Mouse (Mus musculus) embryonic facial prominence, embryonic 12.5 days (tissue): ENCODE results near the gene Crot. TPM values are rescaled to one million over a fixed set of nuclear protein-coding genes. Genes with fewer than 3 reads are reported as not detected.
"Not testable (repeated sequence)": the region's sequence is repeated elsewhere in the genome, so short reads cannot be mapped to it uniquely, and the experiment has no call there.

Experiments used
- ATAC-seq: fragments of 200-750 bp; cut with Nextera tagmentation; 2 replicates; pipeline ENCODE4 v1.8.0; 2017; ENCODE audit not compliant: insufficient number of reproducible peaks, insufficient read depth, low FRiP score, low TSS enrichment
- H3K27ac ChIP-seq: fragments of 300-500 bp; sonication (generic); 2 replicates; pipeline ENCODE4 v1.5.1; 2016; ENCODE audit warnings: mild to moderate bottlenecking
- H3K27me3 ChIP-seq: fragments of 300-500 bp; sonication (generic); 2 replicates; pipeline ENCODE4 v1.6.1; 2016; ENCODE audit warnings: mild to moderate bottlenecking, moderate library complexity
- H3K36me3 ChIP-seq: fragments of 300-500 bp; sonication (generic); 2 replicates; pipeline ENCODE4 v1.6.1; 2016; ENCODE audit warnings: mild to moderate bottlenecking
- H3K4me1 ChIP-seq: fragments of 300-500 bp; sonication (generic); 2 replicates; pipeline ENCODE4 v1.6.1; 2016
- H3K4me2 ChIP-seq: fragments of 300-500 bp; sonication (generic); replicated peaks from 2 replicates; pipeline ENCODE4 v1.6.1; 2016; ENCODE audit warnings: mild to moderate bottlenecking, moderate library complexity
- H3K4me3 ChIP-seq: fragments of 300-500 bp; sonication (generic); 2 replicates; pipeline ENCODE4 v1.5.1; 2016; ENCODE audit warnings: mild to moderate bottlenecking
- H3K9ac ChIP-seq: fragments of 300-500 bp; sonication (generic); 2 replicates; pipeline ENCODE4 v1.6.1; 2016; ENCODE audit warnings: mild to moderate bottlenecking, moderate library complexity
- H3K9me3 ChIP-seq: fragments of 300-500 bp; sonication (generic); 2 replicates; pipeline ENCODE4 v1.6.1; 2016; ENCODE audit warnings: mild to moderate bottlenecking, moderate library complexity
- WGBS: fragments of 180-500 bp; shearing (Covaris S2); methylation state at CpG from one replicate; pipeline ENCODE4 v1.1.7; 2016; 5-methylcytosine and 5-hydroxymethylcytosine counted together
- polyA plus RNA-seq: library from polyadenylated mRNA; unstranded; fragments of >200 nt; fragmentation: Nextera tagmentation; extraction: Ambion mirVana; gene quantifications from 2 replicates; pipeline ENCODE4 v1.2.1, GENCODE M21; 2016

The Crot gene
- polyA plus RNA-seq, 1 experiment from 2014 or later, result 46.2 TPM

DNA sequence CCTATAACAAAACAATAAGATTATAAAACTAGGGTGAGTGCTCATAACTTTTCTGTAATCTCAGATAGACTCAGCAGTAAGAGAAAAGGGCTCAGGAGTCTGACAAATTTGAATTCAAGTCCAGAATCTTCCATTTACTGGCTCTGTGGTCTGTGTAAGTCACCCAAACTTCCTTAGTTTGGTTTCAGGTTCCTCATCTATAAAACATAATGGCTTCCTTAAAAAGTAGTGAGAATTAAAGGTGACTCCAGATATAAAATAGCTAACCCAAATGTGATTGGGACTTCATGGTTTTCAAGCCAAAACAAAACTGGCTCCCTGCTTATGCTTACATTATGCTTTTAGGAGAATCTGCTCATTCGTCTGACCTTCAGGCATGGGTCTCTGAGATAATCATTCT is 35.5 kb upstream of the Crot start:
- Histone ChIP-seq H3K4me1 (no peaks in the 10 kb centered on the region), H3K36me3 (no peaks in the 10 kb centered on the region), H3K27ac (no peak overlapping the region), H3K9me3 (no peaks in the 10 kb centered on the region), H3K27me3 (no peaks in the 10 kb centered on the region), H3K9ac (no peak overlapping the region), H3K4me2 (no peak overlapping the region), H3K4me3 (no peak overlapping the region)
- ATAC-seq, result no peak
- 82% methylated on average over 1 of the region's 1 CpGs for WGBS

DNA sequence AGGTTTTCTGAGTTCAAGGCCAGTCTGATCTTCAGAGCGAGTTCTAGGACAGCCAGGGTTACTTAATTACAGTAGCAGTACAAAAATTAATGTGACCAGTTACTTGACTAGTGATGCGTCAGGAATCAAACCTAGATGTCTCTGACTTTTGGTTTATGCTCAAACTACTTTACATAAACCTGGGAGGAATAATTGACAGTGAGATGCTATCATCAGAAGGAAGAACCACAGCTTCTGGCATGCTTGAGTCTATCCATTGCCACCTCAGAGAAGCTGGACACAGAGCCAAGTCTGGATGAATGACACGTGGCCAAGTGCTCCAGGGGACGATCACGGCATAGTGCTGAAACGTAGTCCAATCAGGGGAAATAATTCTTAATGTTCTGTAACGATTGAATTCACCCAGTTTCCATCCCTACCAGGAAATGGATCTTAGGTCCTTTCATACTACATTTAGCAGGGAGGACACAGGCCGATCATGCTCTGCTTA is 35.0 kb upstream of the Crot start:
- Histone ChIP-seq H3K4me3 (no peak overlapping the region), H3K4me1 (no peaks in the 10 kb centered on the region), H3K36me3 (no peaks in the 10 kb centered on the region), H3K9ac (no peak overlapping the region), H3K9me3 (no peaks in the 10 kb centered on the region), H3K27me3 (no peaks in the 10 kb centered on the region), H3K27ac (no peak overlapping the region), H3K4me2 (no peak overlapping the region)
- 87% methylated on average over 8 of the region's 8 CpGs for WGBS
- no peak for ATAC-seq

DNA sequence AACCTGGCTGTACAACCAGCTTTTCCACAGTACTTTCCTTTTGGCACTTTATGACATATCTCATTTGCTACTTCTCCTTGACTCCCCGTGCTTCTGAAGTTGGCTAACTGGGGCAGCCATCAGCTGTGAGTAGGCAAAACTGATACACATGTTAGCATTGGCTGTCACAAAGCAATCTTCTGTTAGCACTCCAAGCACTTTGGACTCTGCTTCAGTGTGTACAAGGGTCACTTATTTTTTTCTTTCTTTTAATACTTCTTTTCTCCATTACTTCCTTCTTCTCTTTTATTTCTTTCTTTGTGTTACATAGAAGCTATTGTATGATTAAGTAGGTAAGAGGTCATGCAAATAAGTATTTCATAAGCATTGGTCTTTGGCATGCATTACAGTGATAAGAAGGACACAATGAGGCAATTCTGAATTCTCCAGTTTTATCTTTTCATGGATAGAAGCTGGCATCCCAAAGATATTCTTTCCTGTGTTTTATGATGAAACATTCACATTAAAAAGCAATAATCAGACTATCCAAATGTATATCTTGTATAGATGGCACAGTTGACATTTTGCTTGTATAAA is 31.2 kb upstream of the Crot start:
- Histone ChIP-seq H3K27ac (no peak overlapping the region), H3K9me3 (no peaks in the 10 kb centered on the region), H3K4me1 (no peaks in the 10 kb centered on the region), H3K27me3 (no peaks in the 10 kb centered on the region), H3K4me3 (no peak overlapping the region), H3K4me2 (no peak overlapping the region), H3K36me3 (no peaks in the 10 kb centered on the region), H3K9ac (no peak overlapping the region)
- ATAC-seq, result no peak
- 93% methylated on average over 1 of the region's 1 CpGs for WGBS

DNA sequence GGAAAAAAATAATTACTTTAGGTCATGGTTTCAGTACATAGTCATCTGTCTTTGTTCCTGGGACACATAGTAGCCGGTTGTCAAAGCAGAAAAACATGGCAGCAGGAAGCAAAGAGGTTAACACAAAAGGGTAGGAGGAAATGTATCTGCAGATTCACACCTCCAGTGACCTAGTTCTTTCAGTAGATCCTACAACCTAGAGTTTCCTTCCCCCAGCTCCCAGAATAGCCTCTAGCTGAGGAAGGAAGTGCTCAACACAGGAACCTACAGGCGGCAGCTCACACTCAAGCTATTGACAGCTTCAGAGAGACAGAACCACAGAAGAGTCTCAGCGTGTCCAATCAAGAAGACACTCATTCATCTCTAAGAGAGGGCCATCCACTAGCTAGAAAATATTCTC is 18.2 kb upstream of the Crot start:
- no peak overlapping the region for H3K4me2 ChIP-seq
- H3K27ac ChIP-seq, result no peak overlapping the region
- no peak for ATAC-seq
- H3K9me3 ChIP-seq, result no peaks in the 10 kb centered on the region
- H3K4me1 ChIP-seq, result no peaks in the 10 kb centered on the region
- H3K4me3 ChIP-seq, result no peak overlapping the region
- H3K9ac ChIP-seq, result no peak overlapping the region
- H3K27me3 ChIP-seq, result no peaks in the 10 kb centered on the region
- H3K36me3 ChIP-seq, result no peaks in the 10 kb centered on the region
- 70% methylated on average over 3 of the region's 3 CpGs for WGBS

DNA sequence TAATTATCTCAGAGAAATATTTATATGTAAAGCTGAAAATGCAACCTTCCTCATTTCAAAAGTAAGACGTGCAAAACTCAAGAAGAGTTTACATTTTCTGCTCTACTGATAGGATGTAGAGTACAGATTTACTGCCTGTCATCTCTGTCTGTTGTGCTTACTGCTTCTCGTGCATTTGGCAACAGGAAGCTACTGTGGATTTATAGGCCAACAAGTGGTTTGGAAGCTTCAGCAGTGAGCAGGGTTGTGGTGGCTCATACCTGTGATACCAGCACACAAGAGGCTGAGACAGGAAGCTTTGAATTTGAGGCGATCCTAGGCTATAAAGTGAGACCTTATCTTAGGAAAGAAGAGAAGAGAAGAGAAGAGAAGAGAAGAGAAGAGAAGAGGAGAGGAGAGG is 17.6 kb upstream of the Crot start:
- no peaks in the 10 kb centered on the region for H3K36me3 ChIP-seq

DNA sequence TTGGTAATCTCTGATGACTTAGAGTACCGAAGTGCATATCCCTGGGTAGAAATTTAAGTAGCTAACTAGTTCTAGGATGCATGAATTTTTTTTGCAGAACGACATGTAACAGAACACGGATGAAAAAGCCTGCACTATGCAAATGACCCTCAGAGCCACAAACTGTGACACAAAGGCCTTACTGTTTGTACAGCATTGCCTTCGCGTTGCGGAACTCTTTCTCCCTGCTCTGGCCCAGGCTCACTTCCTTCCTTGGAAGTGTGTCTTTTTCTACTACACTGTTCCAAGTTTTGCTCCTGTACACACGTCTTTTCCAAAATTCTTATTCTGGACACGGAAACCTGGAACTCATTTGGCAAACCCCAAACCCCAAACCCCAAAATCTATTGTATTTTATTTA is 14.2 kb upstream of the Crot start:
- 34% methylated on average over 8 of the region's 8 CpGs for WGBS
- no peak overlapping the region for H3K4me2 ChIP-seq

More for the DNA sequence above, 17.6 kb upstream of the Crot start:
- Histone ChIP-seq H3K9me3 (no peaks in the 10 kb centered on the region), H3K27me3 (no peaks in the 10 kb centered on the region), H3K27ac (no peak overlapping the region), H3K4me3 (no peak overlapping the region), H3K9ac (no peak overlapping the region), H3K4me2 (no peak overlapping the region), H3K4me1 (no peaks in the 10 kb centered on the region)
- no peak for ATAC-seq
- WGBS, result 88% methylated on average over 3 of the region's 3 CpGs

DNA sequence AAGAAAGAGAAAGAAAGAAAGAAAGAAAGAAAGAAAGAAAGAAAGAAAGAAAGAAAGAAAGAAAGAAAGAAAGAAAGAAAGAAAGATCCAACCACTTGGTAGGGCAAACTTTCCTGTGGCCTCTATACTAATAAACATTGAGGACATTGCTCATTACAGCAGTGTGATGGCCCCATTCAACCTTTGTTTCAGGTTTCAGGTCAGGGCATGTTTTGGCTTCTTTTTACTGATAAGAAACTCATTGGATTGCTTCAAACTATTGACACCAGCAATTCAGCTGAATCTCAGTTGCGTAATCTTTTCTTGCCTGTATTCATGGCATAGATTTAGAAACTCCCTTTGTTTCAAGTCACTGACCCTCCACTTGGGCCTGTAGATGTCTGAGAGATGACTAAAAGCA is 13.0 kb upstream of the Crot start:
- H3K4me1 ChIP-seq, result no peaks in the 10 kb centered on the region
- WGBS, result 96% methylated on average over 1 of the region's 1 CpGs
- H3K4me3 ChIP-seq, result no peak overlapping the region
- H3K27me3 ChIP-seq, result no peaks in the 10 kb centered on the region
- H3K27ac ChIP-seq, result no peak overlapping the region
- no peaks in the 10 kb centered on the region for H3K36me3 ChIP-seq
- ATAC-seq, result no peak
- no peaks in the 10 kb centered on the region for H3K9me3 ChIP-seq
- no peak overlapping the region for H3K4me2 ChIP-seq
- H3K9ac ChIP-seq, result no peak overlapping the region

More for the DNA sequence above, 14.2 kb upstream of the Crot start:
- H3K4me1 ChIP-seq, result no peaks in the 10 kb centered on the region
- ATAC-seq, result no peak
- H3K36me3 ChIP-seq, result no peaks in the 10 kb centered on the region
- no peak overlapping the region for H3K27ac ChIP-seq
- no peak overlapping the region for H3K9ac ChIP-seq
- no peak overlapping the region for H3K4me3 ChIP-seq
- H3K27me3 ChIP-seq, result no peaks in the 10 kb centered on the region
- H3K9me3 ChIP-seq, result no peaks in the 10 kb centered on the region

DNA sequence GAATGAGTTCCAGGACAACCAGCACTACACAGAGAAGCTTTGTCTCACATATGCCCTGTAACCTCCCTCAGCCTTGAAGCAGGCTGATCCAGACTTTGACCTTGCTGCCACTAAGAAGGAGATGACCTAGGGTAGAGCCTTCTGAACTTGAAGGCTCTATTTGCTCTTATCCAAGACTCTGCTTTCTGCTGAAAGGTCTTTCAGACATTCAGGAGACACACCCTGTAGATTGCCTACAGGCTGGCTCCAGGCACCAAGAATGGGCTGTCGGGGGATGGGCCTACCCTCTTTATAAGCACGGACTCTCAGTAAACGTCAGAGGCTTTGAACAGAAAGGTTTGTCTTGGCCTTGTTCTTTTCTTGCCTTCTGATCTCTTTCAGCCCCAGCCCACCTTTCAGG is 9.5 kb upstream of the Crot start:
- not testable (repeated sequence) for H3K4me2 ChIP-seq, H3K4me3 ChIP-seq, ATAC-seq, H3K4me1 ChIP-seq, H3K9ac ChIP-seq, H3K36me3 ChIP-seq, H3K9me3 ChIP-seq, H3K27ac ChIP-seq, H3K27me3 ChIP-seq
- 62% methylated on average over 3 of the region's 3 CpGs for WGBS

DNA sequence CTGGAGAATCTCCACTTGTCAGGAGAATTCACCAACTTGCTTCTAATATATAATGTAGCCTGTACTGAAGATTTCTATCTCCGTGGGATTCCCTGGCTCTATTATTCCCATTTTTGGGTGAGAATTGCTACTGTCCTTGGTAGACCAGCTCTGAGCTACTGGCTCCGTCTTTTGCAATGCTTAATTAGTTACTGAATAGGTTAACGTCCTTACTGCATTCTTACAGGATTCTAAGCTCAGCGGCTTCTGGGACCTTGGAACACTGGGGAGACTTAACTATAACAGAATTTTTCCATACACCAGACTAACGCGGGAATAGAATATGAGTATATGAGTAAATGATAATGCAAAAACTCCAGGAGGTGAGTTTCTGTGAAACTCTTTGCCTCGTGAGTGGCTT is 2.9 kb upstream of the Crot start:
- not testable (repeated sequence) for ATAC-seq, H3K27me3 ChIP-seq, H3K4me2 ChIP-seq, H3K9ac ChIP-seq, H3K27ac ChIP-seq, H3K9me3 ChIP-seq, H3K36me3 ChIP-seq, H3K4me3 ChIP-seq, H3K4me1 ChIP-seq
- 44% methylated on average over 7 of the region's 7 CpGs for WGBS

DNA sequence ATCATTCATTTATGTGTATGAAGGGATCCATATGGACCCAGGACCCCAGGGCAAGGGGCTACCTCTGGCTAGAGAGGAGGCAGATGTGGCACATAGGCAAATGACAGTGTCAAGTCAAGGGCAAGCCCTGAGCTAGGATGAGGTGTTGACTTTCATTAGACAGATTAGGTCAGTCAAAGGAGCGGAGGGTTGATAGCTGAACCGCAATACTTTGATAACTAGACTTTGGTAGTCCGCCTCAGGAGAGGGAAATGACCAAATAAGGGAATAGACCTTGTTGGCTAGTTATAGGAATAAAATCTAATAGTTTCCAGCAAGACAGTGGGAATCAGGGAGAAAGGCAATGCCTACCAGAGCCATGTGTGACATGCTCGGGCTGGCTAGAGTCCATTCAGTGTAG is 2.0 kb upstream of the Crot start:
- Histone ChIP-seq H3K27me3 (no peaks in the 10 kb centered on the region), H3K4me2 (no peak overlapping the region), H3K36me3 (no peaks in the 10 kb centered on the region), H3K4me1 (peaks cover 7% of the 10 kb centered on the region; the same call in 1 of the 2 replicates), H3K27ac (no peak overlapping the region), H3K4me3 (no peak overlapping the region), H3K9me3 (no peaks in the 10 kb centered on the region), H3K9ac (no peak overlapping the region)
- 78% methylated on average over 4 of the region's 4 CpGs for WGBS
- ATAC-seq, result no peak

DNA sequence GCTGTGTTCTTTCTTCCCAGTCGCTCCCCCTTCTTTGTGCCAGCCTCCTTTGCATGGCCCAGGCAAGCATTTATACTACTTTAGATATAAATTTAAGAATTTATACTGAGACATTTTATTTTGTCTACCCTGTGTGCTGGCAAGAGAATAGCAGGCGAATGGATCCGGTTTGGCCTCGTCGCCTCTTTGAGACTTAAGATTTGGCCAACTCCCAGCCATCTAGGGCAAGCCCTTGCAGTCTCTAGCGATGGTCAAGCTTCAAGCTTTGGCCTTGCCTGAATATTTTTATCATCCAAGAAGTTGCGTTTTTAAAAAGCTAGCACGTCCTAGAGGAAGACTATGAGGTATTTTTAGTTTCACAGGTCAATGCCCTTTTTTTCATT is 380 bp upstream of the Crot start:
- ATAC-seq, result 0 out of 2 replicates have a peak, but pooled peaks have one; percentile 1
- H3K9me3 ChIP-seq, result no peaks in the 10 kb centered on the region
- H3K27ac ChIP-seq, result peak overlapping the region; percentile 90
- peak overlapping the region; percentile 80 for H3K4me2 ChIP-seq
- H3K27me3 ChIP-seq, result no peaks in the 10 kb centered on the region
- peaks cover 7% of the 10 kb centered on the region; the same call in 1 of the 2 replicates for H3K4me1 ChIP-seq
- peaks cover 2% of the 10 kb centered on the region; the same call in 1 of the 2 replicates for H3K36me3 ChIP-seq
- WGBS, result 12% methylated on average over 8 of the region's 8 CpGs
- H3K9ac ChIP-seq, result peak overlapping the region; percentile 80
- peak overlapping the region; percentile 75 for H3K4me3 ChIP-seq

DNA sequence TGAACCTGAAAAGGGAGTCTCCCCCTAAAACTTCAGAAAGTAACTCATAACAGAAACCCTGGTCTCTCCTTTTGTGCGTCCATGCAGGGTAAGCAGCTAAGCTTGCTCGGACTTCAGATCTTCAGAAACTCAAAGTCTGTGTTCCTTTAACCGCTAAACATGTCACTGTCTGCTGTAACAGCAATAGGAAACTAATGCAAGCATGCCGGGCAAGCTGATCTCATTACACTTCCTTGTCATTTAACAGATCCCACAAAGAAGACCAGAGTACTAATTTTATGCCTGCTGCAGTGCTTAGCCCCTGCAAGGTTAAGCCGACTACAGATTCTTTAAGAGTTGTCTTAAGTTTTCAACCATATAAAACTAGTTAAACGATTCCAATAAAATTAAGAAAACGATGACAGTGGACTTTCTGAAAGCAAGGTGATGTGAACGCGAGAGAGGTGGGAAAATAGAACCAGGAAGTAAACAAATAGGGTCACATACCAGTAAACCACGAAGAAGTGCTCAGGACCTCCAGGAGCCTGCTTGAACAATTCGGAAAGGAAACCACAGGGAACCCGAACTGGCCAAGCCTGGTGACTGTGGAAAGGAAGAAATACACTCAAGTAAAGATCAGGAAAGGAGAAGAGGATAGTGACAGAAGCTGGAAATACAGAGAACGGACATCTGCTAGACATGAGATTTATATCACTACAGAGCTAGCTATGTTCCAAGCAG is 998 bp downstream of the Crot start:
- Histone ChIP-seq H3K27me3 (no peaks in the 10 kb centered on the region), H3K9ac (peak overlapping the region; percentile 80), H3K36me3 (peaks cover 11% of the 10 kb centered on the region), H3K27ac (peak overlapping the region; percentile 90), H3K4me1 (peaks cover 7% of the 10 kb centered on the region; the same call in 1 of the 2 replicates), H3K4me2 (peak overlapping the region; percentile 80), H3K9me3 (no peaks in the 10 kb centered on the region), H3K4me3 (peak overlapping the region; percentile 75)
- 13% methylated on average over 13 of the region's 13 CpGs for WGBS
- ATAC-seq, result no peak
